Mouse (Mus musculus): ENCODE results near the gene Stk33.

Stk33 gene

GRCm38 (mm10) chr7:109358435-109359187 lies 80.3 kb downstream of the Stk33 start:
- intact Hi-C loops (cut with DNase I), result no loop called here

DNA sequence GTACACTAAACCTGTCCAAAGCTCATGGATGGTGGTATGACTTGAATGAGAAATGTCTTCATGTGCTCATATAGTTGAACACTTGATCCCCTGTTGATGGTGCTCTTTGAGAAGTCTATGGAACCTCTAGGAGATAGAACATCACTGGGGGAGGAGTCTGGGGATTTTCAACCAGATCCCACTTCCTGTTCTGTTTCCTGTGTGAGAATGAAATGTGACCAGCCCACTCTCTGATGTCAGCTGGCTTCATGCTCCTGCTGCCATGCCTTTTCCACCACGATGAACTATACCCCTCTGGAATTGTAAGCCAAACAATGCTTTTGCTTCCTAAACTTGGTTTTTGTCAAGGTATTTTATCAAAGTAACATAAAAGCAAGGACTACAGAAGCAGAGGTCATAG lies 81.0 kb downstream of the Stk33 start:
- intact Hi-C loops (cut with DNase I), result no loop called here

DNA sequence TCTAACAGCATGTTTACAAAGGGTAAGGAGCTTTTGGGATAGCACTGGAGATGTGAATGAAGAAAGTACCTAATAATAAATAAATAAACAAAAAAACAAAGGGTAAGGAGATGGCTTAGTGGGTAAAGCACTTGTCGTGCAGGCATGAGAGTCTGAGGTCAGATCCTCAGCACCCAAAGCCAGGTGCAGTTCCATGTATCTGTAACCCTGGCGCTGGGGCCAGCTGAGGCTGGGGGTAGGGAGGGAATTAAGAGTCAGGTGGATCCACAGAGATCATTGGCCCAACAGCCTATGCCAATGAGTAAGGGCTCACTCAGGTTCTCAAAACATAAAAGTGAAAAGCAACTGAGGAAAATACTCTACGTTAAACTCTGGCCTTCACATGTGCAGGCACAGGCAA lies 91.6 kb downstream of the Stk33 start:
- intact Hi-C loops (cut with DNase I), result no loop called here

- intact Hi-C loops (cut with DNase I), result no loop called here
Observed at GRCm38 (mm10) chr7:109331722-109332121, 107.2 kb downstream of the Stk33 start.

DNA sequence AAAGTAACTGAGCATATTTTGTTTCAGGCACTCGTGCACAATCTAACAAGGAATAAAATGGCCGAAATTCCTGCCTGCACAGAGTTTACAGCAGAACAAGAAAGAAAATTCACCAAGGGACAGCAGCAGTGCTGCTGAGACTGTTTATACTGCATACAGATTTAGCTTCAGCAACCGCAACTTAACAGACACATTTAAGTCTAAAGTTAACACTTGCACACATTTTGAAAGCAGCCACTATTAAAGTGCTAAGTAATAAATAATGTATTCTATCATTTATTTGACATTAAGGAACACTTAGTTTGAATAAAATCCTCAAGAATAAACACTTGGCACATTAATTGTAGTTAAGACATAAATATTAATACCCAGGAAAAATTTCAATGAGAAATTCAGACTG lies 110.1 kb downstream of the Stk33 start:
- intact Hi-C loops (cut with DNase I), result no loop called here

DNA sequence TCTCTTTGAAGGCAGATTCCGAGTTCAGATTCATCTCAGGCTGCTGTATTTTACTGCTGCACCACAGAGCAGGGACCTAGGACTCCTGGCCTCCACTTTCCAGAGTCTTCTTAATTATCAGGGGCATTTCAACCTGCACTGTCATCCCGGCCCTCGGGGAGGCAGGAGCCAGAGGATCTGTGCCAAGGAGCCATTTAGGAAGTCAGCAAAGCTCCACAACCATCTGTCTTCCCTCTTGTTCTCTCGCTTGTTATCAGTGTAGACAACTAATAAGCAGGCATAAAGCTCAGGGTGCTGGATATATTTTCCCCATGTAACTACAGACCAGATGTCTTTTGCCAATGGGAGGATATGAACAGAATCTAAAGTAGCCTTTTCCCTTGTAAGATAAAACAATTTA lies 112.1 kb downstream of the Stk33 start:
- intact Hi-C loops (cut with DNase I), result no loop called here

GRCm38 (mm10) chr7:109325731-109326130 lies 113.2 kb downstream of the Stk33 start:
- intact Hi-C loops (cut with DNase I), result no loop called here

DNA sequence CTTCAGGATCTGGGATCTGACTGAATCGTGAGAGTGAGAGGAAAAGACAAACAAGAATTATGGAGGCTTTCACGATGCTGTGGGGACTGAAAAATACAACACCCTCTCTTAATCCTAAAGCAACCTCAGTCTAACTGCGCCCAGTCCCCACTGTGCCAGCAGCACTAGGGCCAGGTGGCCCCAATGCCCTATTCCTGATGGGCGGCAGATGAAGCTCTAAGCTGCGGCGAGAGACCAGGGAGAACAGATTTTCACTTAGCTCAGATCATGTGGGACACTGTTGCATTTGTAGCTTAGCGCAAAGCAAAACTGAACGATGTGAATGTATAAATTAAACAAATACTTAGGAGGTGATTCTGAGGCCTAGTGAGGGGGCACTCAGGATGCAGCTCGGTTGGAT lies 113.7 kb downstream of the Stk33 start:
- intact Hi-C loops (cut with DNase I), result no loop called here

DNA sequence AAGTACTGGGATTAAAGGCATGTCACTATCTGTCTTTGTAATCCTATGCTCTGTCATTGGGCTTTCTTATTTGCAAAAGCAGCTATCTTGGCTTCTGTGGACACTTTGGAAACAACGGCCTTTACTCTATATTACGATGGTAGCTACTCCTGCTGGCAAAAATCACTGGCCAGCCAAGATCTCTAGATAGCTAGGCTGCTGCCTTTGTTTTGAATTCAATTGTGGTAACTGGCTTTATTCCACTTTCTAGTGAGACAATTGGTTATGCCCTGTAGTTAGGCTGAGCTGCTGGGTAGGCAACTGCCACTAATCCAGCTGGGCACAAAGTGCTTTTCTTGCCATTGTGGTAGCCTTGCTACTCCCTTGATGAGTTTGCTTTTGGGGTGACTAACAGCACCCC lies 129.4 kb downstream of the Stk33 start:
- intact Hi-C loops (cut with DNase I), result no loop called here

DNA sequence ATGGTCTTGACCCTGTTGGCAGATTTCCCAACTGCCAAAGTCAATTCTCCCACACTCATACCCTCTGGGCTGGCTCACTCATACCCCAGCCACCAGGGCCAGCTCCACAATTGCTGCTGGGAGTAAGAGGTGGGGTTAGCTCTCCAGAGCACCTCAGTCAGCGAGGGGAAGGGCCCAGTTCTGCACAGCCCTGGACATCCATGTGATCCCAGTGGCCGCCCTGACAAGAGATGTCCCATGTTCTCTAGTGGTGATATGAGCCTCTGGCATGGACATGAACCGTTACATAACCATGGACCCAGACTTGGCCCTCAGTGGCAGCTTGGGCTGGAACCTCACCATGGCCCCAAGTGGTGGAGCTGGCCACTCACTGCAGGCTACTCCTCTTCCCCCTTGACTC lies 143.1 kb downstream of the Stk33 start:
- intact Hi-C loops (cut with DNase I), result no loop called here

DNA sequence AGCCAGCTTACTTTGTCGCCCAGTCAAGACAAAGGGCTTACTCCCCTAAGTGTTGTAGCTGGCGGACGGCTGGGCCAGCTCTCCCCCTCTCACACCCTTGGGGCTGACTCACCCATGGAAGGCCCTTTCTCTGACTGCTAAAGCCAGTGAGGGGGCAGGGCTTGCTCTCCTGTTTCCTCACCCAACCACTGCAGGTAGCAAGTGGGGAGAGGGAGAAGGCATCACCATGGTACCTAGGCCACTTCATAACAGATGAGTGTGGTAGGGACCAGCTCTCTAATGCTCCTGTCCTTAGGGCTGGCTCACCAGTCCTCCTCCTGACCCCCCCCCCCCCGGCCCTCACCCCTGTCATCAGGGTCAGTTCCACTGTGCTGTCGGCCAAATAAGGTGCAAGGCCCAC lies 143.5 kb downstream of the Stk33 start:
- intact Hi-C loops (cut with DNase I), result no loop called here

GRCm38 (mm10) chr7:109290501-109290900 lies 148.4 kb downstream of the Stk33 start:
- intact Hi-C loops (cut with DNase I), result no loop called here

DNA sequence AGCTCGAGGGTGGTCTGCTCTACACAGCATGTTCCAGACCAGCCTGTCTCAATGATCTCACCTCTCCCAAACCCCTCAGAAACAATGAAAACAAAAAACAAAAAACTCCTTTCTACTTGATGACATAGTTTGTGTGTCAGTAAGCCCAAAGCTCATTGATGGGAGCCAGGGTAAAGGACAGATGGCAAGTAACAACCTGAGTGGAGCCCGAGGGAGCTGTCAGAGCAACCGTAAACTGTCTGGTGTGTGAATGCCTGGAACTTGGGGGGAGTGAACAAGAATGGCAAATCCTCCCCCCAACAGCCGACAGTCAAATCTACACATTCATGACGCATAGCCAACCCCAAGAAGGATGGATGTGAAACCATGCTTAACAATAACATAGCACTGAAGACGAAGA lies 149.8 kb downstream of the Stk33 start:
- intact Hi-C loops (cut with DNase I), result no loop called here

DNA sequence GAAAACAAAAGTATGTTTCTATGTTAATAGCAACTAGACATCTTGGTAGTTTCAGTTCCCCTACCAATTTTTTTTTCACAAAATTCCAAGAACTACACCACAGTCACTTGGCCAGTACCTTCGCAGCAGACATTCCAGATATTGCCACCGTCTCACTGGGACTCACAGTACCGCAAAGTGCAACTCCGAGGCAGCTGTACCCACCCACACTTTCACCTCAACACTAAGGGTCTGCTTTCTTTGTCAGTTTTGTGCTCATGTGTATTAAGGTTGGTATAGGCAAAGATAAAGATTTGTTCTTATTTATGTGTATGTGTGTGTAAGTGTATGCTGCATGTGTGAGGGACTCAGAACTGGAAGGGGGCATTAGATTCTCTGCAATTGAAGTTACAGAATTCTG lies 156.8 kb downstream of the Stk33 start:
- intact Hi-C loops (cut with DNase I), result no loop called here

DNA sequence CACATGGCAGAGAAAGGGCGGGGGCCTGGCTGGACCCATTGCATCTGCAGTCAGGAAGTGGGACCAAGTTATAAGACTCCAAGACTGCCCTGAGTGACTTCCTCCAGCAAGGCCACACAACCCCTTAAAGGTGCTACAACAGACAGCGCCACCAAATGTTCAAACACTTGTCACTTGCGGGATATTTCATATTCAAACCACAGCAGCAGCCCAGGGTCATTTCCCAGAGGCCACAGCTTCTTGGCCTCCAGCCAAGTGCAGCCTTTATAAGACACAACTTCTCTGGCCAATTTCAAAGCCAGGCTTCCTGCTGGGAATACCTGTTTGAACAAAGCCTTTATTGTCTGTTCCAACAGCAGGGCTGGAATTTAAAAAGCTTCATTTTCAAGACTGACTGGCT lies 162.3 kb downstream of the Stk33 start:
- intact Hi-C loops (cut with DNase I), result no loop called here

- intact Hi-C loops (cut with DNase I), result no loop called here
Observed at GRCm38 (mm10) chr7:109275901-109276300, 163.0 kb downstream of the Stk33 start.

DNA sequence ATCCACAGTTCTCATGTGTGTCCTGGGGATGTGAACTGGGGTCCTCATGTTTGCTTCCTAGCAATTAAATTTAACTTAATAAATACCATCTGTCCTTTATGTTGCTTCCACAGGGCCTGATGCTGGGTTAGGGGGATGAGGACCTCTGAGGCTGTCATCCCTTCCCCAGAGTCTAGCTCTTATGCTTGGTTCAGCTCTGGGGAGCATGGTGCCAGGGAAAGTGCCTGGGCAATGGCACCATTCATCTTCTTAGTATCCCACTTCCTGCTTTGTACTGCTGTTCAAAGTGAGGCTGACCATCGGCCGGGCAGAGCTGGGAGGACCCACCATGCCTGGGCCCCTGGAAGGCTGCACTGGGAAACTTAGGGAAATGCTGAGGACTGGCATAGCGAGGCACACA lies 163.7 kb downstream of the Stk33 start:
- intact Hi-C loops (cut with DNase I), result no loop called here

GRCm38 (mm10) chr7:109274289-109274688 lies 164.6 kb downstream of the Stk33 start:
- intact Hi-C loops (cut with DNase I), result no loop called here

DNA sequence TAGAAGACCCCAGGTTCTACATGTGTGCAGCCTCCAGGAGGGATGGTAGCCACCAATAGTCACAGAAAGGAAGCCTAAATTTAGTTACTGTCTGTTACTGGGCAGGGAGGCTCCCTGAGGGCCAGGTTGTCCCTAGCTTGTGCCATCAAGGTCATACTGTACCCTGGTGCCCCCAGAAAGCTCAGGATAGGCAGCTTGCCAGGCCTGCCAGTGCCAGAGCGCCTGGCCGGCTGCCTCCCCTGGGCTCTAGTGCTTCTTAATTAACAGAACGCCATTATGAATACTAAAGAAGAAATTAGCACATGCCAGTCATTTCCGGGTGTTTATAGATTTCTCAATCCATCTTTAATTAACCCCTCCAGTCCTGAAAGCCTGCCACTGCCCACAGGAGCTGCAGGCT lies 169.8 kb downstream of the Stk33 start:
- intact Hi-C loops (cut with DNase I), result no loop called here

DNA sequence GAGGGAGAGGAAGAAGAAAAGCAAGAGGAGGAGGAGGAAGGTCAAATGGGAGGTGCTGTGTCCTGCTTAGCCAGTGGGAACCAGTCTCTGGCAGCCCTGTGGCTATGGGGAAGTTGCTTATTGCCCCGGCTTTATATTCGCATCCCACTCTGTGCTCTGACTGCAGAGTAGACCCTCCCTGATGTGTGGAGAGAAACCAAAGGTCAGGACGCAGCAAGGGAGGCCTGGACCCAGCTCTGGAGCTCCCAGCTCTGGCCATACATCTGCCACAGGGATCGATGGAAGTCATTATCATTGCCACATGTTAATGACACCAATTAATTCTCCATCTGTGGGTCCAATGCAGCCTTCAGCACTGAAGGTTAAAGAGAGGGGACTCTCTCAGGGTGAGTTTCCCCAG lies 171.5 kb downstream of the Stk33 start:
- intact Hi-C loops (cut with DNase I), result no loop called here

- intact Hi-C loops (cut with DNase I), result no loop called here
Observed at GRCm38 (mm10) chr7:109266181-109266580, 172.7 kb downstream of the Stk33 start.

DNA sequence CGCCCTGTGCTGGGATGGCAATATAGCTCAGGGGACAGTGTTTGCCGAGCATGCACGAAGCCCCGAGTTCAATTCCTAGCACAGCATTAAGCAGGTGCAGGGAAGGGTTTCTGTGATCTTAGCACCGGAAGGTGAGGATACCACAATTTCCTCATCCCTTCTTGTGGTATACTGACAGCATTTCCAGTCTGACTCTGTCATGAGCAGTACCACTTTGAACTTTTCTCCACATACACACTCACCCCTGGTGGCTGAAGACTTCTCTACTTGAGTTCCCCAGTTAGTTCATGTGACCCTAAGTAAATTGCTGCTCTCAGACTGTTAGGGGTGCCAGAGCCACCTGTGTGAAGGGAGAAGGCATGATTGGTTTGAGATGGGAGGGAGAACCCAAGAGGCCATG lies 173.3 kb downstream of the Stk33 start:
- intact Hi-C loops (cut with DNase I), result no loop called here

- intact Hi-C loops (cut with DNase I), result no loop called here
Observed at GRCm38 (mm10) chr7:109255506-109256352, 183.2 kb downstream of the Stk33 start.

Measured in adrenal gland (tissue).